Mouse (Mus musculus): ENCODE measurements at regions not wholly inside any gene's neighbourhood (a gene's known extent, or its start where the extent isn't known, plus 50 kb on each side); places are given as distances from the start of the nearest gene placed in this dataset.

DNA sequence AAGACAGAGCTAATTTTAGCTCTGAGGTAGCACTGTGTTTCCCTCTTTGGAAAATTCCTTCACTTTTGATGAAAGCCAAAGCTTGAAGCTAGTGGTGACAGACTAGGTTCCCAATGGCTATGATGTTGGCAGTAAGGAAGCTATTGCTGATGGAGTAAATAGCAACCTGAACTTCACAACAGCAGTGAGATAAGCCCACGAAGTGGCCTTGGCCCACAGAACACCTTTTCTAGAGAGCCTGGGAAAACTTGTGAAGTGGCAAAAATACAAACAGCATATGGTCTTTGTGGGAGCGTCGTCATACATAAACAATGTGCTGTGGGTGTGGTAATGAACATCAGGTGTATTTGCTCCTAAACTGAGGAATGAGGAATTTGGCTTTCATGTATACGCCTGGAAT is 119.0 kb downstream of the Mterf1b start:
- 48% methylated on average over 4 of the region's 4 CpGs for WGBS
- H3K4me1 ChIP-seq (replicated peaks) = peaks cover 7% of the 10 kb centered on the region; the same call in 1 of the 2 replicates
- H3K27ac ChIP-seq = 0 out of 2 replicates have a peak overlapping the region, but pooled peaks have one; percentile 53

GRCm38 (mm10) chr5:4311599-4311998 is 119.4 kb downstream of the Mterf1b start:
- Histone ChIP-seq H3K27ac (no peak overlapping the region), H3K9ac (replicated peaks) (no peak overlapping the region), H3K27me3 (no peaks in the 10 kb centered on the region), H3K4me3 (replicated peaks) (no peak overlapping the region), H3K9me3 (no peaks in the 10 kb centered on the region), H3K36me3 (no peaks in the 10 kb centered on the region), H3K4me2 (no peak overlapping the region), H3K4me1 (replicated peaks) (peaks cover 7% of the 10 kb centered on the region; the same call in 1 of the 2 replicates)
- no peak for ATAC-seq (ENCODE audit: insufficient number of reproducible peaks, insufficient read depth, low FRiP score, low TSS enrichment, low read depth)
- WGBS = 32% methylated on average over 4 of the region's 4 CpGs

More for the DNA sequence above, 119.0 kb downstream of the Mterf1b start:
- Histone ChIP-seq H3K36me3 (no peaks in the 10 kb centered on the region), H3K27me3 (no peaks in the 10 kb centered on the region), H3K9ac (replicated peaks) (no peak overlapping the region), H3K9me3 (no peaks in the 10 kb centered on the region), H3K4me2 (no peak overlapping the region), H3K4me3 (replicated peaks) (no peak overlapping the region)
- ATAC-seq (ENCODE audit: insufficient number of reproducible peaks, insufficient read depth, low FRiP score, low TSS enrichment, low read depth) = no peak

DNA sequence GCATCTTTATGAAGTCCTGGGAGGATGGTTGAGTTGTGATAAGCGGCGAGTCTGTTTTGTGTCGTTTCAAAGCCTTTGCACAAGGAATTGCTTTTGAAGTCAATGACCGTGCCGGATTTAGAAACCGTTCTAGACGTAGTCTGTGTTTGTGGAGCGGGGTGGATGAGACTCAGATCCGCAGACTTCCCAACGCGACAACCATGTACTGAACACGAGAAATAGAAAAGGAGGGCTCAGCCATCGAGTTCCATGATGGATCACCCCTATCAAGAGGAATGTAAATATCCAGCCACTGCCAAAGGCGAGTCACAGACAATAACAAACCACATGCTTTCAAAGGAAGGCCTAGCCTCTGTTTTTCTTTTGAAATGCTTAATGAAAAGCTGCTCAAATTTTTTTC is 120.5 kb downstream of the Mterf1b start:
- Histone ChIP-seq H3K9me3 (no peaks in the 10 kb centered on the region), H3K27ac (no peak overlapping the region), H3K9ac (replicated peaks) (no peak overlapping the region), H3K27me3 (no peaks in the 10 kb centered on the region), H3K4me1 (replicated peaks) (peaks cover 7% of the 10 kb centered on the region; the same call in 1 of the 2 replicates), H3K36me3 (no peaks in the 10 kb centered on the region), H3K4me3 (replicated peaks) (no peak overlapping the region), H3K4me2 (no peak overlapping the region)
- WGBS = 79% methylated on average over 14 of the region's 14 CpGs
- ATAC-seq (ENCODE audit: insufficient number of reproducible peaks, insufficient read depth, low FRiP score, low TSS enrichment, low read depth) = no peak

GRCm38 (mm10) chr5:4322634-4323386 is 130.6 kb downstream of the Mterf1b start:
- no peak overlapping the region for H3K4me3 ChIP-seq (replicated peaks)
- no peaks in the 10 kb centered on the region for H3K36me3 ChIP-seq
- ATAC-seq (ENCODE audit: insufficient number of reproducible peaks, insufficient read depth, low FRiP score, low TSS enrichment, low read depth) = no peak
- H3K4me1 ChIP-seq (replicated peaks) = peaks cover 4% of the 10 kb centered on the region; the same call in 1 of the 2 replicates
- H3K9me3 ChIP-seq = peaks cover 13% of the 10 kb centered on the region; the same call in 1 of the 2 replicates
- H3K27ac ChIP-seq = no peak overlapping the region
- H3K27me3 ChIP-seq = no peaks in the 10 kb centered on the region
- WGBS = 85% methylated on average over 8 of the region's 8 CpGs
- no peak overlapping the region for H3K9ac ChIP-seq (replicated peaks)
- H3K4me2 ChIP-seq = no peak overlapping the region

DNA sequence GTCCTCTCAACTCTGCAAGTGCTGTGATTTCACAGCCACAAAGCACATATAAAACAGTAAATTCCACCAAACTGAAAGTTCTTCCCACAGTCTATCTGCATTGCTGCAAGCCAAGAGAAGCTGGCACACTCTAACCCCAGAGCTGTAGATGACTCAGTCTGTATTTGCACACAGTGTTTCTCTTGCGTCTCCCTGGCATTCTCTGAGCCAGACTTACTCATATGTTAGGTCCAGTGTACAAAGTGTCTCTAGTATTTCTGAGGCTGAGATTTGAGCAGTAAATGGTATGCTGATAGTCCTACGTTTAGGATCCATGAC is 131.2 kb downstream of the Mterf1b start:
- H3K4me2 ChIP-seq = no peak overlapping the region
- H3K9ac ChIP-seq (replicated peaks) = no peak overlapping the region
- no peaks in the 10 kb centered on the region for H3K27me3 ChIP-seq
- H3K27ac ChIP-seq = no peak overlapping the region
- ATAC-seq (ENCODE audit: insufficient number of reproducible peaks, insufficient read depth, low FRiP score, low TSS enrichment, low read depth) = no peak
- H3K9me3 ChIP-seq = peaks cover 13% of the 10 kb centered on the region; the same call in 1 of the 2 replicates
- peaks cover 4% of the 10 kb centered on the region; the same call in 1 of the 2 replicates for H3K4me1 ChIP-seq (replicated peaks)
- 92% methylated on average over 2 of the region's 2 CpGs for WGBS
- no peak overlapping the region for H3K4me3 ChIP-seq (replicated peaks)
- H3K36me3 ChIP-seq = no peaks in the 10 kb centered on the region

GRCm38 (mm10) chr5:4325813-4326212 is 133.6 kb downstream of the Mterf1b start:
- no peak overlapping the region for H3K9ac ChIP-seq (replicated peaks)
- WGBS = 7% methylated on average over 3 of the region's 3 CpGs
- no peak; the same call in 1 of the 2 replicates for ATAC-seq (ENCODE audit: insufficient number of reproducible peaks, insufficient read depth, low FRiP score, low TSS enrichment, low read depth)
- H3K36me3 ChIP-seq = no peaks in the 10 kb centered on the region
- no peaks in the 10 kb centered on the region for H3K9me3 ChIP-seq
- no peaks in the 10 kb centered on the region for H3K27me3 ChIP-seq
- no peak overlapping the region for H3K4me2 ChIP-seq
- peaks cover 4% of the 10 kb centered on the region; the same call in 1 of the 2 replicates for H3K4me1 ChIP-seq (replicated peaks)
- no peak overlapping the region for H3K4me3 ChIP-seq (replicated peaks)
- no peak overlapping the region for H3K27ac ChIP-seq

DNA sequence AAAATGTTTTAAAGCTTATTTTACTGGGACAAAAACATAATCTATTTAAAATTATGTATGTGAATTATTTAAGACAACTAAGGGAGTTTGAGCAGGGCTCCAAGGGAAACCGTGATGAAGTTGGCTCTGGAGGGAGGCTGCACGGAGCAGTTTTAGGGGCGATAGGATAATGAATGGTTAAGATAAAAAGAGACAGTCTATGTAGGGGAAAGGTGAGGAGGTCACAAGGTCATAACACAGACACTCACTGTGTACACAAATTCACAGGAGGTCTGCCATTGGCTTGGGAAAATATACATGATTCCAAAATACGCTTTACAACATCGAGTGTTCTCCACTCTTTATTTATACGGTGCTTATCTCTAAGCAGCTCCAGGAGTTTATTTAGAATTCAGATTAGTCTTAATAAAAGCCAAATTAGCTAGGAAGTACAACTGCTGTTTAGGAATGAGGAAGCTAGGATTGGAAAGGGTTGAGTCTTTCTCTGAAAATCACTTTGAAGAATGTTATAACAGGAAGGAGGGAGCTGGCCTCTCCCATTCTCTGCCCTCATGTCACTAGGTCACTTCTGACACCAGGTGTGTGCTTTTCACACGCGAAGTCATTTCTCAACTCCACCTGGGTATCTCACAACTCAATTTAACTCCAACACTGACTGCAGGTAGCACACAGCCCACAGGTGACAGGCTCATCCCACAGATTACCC is 134.3 kb downstream of the Mterf1b start:
- peaks cover 4% of the 10 kb centered on the region; the same call in 1 of the 2 replicates for H3K4me1 ChIP-seq (replicated peaks)
- no peak overlapping the region for H3K9ac ChIP-seq (replicated peaks)
- no peaks in the 10 kb centered on the region for H3K27me3 ChIP-seq
- no peak overlapping the region for H3K4me3 ChIP-seq (replicated peaks)
- H3K27ac ChIP-seq = no peak overlapping the region
- WGBS = 16% methylated on average over 8 of the region's 8 CpGs
- H3K4me2 ChIP-seq = no peak overlapping the region
- ATAC-seq (ENCODE audit: insufficient number of reproducible peaks, insufficient read depth, low FRiP score, low TSS enrichment, low read depth) = no peak
- no peaks in the 10 kb centered on the region for H3K36me3 ChIP-seq
- no peaks in the 10 kb centered on the region for H3K9me3 ChIP-seq

DNA sequence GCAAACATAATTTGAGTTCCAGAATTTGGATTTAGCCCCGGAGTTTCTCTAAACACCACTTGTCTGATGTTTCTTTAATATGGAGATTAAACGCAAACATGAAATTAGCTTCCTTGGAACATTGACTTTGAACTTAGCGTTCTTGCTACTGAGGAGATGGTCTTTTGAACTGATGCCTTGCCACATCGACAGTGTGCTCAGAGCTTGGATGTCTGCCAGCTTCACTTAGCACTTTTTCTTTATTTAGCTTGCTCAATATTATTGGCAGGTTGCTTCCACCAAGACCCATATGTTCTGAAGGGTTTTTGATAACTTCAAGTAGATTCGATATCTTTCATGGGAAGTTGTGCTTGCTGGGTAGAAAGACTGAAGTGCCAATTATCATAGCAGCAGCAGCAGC is 143.5 kb downstream of the Mterf1b start:
- H3K27me3 ChIP-seq = no peaks in the 10 kb centered on the region
- no peak overlapping the region for H3K27ac ChIP-seq
- H3K9ac ChIP-seq (replicated peaks) = no peak overlapping the region
- no peaks in the 10 kb centered on the region for H3K36me3 ChIP-seq
- H3K4me3 ChIP-seq (replicated peaks) = no peak overlapping the region
- H3K4me2 ChIP-seq = no peak overlapping the region
- no peaks in the 10 kb centered on the region for H3K9me3 ChIP-seq
- H3K4me1 ChIP-seq (replicated peaks) = no peaks in the 10 kb centered on the region
- no peak for ATAC-seq (ENCODE audit: insufficient number of reproducible peaks, insufficient read depth, low FRiP score, low TSS enrichment, low read depth)
- WGBS = 77% methylated on average over 5 of the region's 5 CpGs

GRCm38 (mm10) chr5:4341956-4342355 is 149.8 kb downstream of the Mterf1b start:
- Histone ChIP-seq H3K27ac (no peak overlapping the region), H3K9me3 (no peaks in the 10 kb centered on the region), H3K4me1 (replicated peaks) (peaks cover 5% of the 10 kb centered on the region; the same call in 1 of the 2 replicates), H3K36me3 (no peaks in the 10 kb centered on the region), H3K4me2 (no peak overlapping the region), H3K27me3 (no peaks in the 10 kb centered on the region), H3K4me3 (replicated peaks) (no peak overlapping the region), H3K9ac (replicated peaks) (no peak overlapping the region)
- no peak for ATAC-seq (ENCODE audit: insufficient number of reproducible peaks, insufficient read depth, low FRiP score, low TSS enrichment, low read depth)
- 23% methylated on average over 6 of the region's 6 CpGs for WGBS

DNA sequence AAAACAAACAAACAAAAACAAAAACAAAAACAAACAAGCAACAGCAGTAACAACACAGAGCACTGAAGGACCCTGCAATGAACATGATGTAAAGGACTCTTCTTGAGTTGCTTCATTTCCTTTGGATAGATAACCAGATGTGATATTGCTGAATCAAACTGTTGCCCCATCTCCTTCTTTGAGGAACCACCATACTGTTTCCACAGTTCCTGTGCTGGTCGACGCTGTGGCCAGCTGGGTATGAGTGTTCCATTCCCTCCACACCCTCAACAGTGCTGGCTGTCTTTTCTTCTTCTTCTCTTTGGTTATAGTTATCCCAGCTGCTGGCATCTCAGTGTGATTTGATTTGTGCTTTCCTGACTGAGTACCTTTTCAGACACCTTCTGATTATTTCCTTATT is 152.3 kb downstream of the Mterf1b start:
- WGBS = 84% methylated on average over 2 of the region's 2 CpGs
- no peak overlapping the region for H3K27ac ChIP-seq
- no peak for ATAC-seq (ENCODE audit: insufficient number of reproducible peaks, insufficient read depth, low FRiP score, low TSS enrichment, low read depth)
- H3K4me3 ChIP-seq (replicated peaks) = no peak overlapping the region
- no peak overlapping the region for H3K4me2 ChIP-seq
- H3K9me3 ChIP-seq = no peaks in the 10 kb centered on the region
- no peak overlapping the region for H3K9ac ChIP-seq (replicated peaks)
- H3K27me3 ChIP-seq = no peaks in the 10 kb centered on the region
- peaks cover 5% of the 10 kb centered on the region; the same call in 1 of the 2 replicates for H3K4me1 ChIP-seq (replicated peaks)
- no peaks in the 10 kb centered on the region for H3K36me3 ChIP-seq

- Histone ChIP-seq H3K27ac (no peak overlapping the region), H3K4me1 (replicated peaks) (no peaks in the 10 kb centered on the region), H3K4me3 (replicated peaks) (no peak overlapping the region), H3K27me3 (no peaks in the 10 kb centered on the region), H3K9ac (replicated peaks) (no peak overlapping the region), H3K9me3 (no peaks in the 10 kb centered on the region), H3K36me3 (no peaks in the 10 kb centered on the region), H3K4me2 (no peak overlapping the region)
- WGBS = 75% methylated on average over 4 of the region's 4 CpGs
- no peak for ATAC-seq (ENCODE audit: insufficient number of reproducible peaks, insufficient read depth, low FRiP score, low TSS enrichment, low read depth)
These were observed 156.2 kb downstream of the Mterf1b start for GRCm38 (mm10) chr5:4348334-4348733.
